Mouse (Mus musculus) CD4-positive, CD25-positive, alpha-beta regulatory T cell, adult 2 months (primary cell): ENCODE data around the gene Znrd1as.

Experiments
- DNase-seq: peaks from one replicate; pipeline ENCODE4 v3.0.0-alpha.2; 2012; ENCODE audit warnings: low read depth, low spot score

The Znrd1as gene

GRCm38 (mm10) chr17:36957999-36958743 is at the start of gene Znrd1as, which contains the start of gene Znrd1:
Gene Znrd1as (plus strand): TSS chr17:36958592.
Gene Znrd1 (minus strand): TSS chr17:36958559.
- DNase-seq: peak; percentile 94

- DNase-seq: no peak
Observed at GRCm38 (mm10) chr17:36909802-36910201, 48.6 kb upstream of the Znrd1as start.

- no peak for DNase-seq
Observed at GRCm38 (mm10) chr17:36912031-36912430, 46.4 kb upstream of the Znrd1as start.

GRCm38 (mm10) chr17:36914108-36914507 is 44.3 kb upstream of the Znrd1as start:
- DNase-seq: peak; percentile 88

GRCm38 (mm10) chr17:36915076-36915475 is 43.3 kb upstream of the Znrd1as start:
- peak; percentile 82 for DNase-seq

GRCm38 (mm10) chr17:36920239-36920638 is 38.2 kb upstream of the Znrd1as start:
- DNase-seq: no peak

- DNase-seq: no peak
Observed at GRCm38 (mm10) chr17:36922715-36923114, 35.7 kb upstream of the Znrd1as start.

- DNase-seq: no peak
Observed at GRCm38 (mm10) chr17:36923491-36923890, 34.9 kb upstream of the Znrd1as start.

- no peak for DNase-seq
Observed at GRCm38 (mm10) chr17:36927496-36928120, 30.8 kb upstream of the Znrd1as start.

GRCm38 (mm10) chr17:36929236-36929932 is 29.0 kb upstream of the Znrd1as start:
- DNase-seq: no peak

- DNase-seq: no peak
Observed at GRCm38 (mm10) chr17:36930233-36930632, 28.2 kb upstream of the Znrd1as start.

GRCm38 (mm10) chr17:36931130-36931529 is 27.3 kb upstream of the Znrd1as start:
- DNase-seq: no peak

GRCm38 (mm10) chr17:36931806-36932205 is 26.6 kb upstream of the Znrd1as start:
- DNase-seq: no peak

GRCm38 (mm10) chr17:36938056-36938455 is 20.3 kb upstream of the Znrd1as start:
- DNase-seq: no peak

GRCm38 (mm10) chr17:36942391-36942790 is 16.0 kb upstream of the Znrd1as start:
- DNase-seq: peak; percentile 59

GRCm38 (mm10) chr17:36942791-36943471 is 15.5 kb upstream of the Znrd1as start, which contains the start of gene Rnf39:
Gene Rnf39 (plus strand): TSS chr17:36942918.
- peak; percentile 26 for DNase-seq

- DNase-seq: no peak
Observed at GRCm38 (mm10) chr17:36943691-36944090, 14.7 kb upstream of the Znrd1as start.

- peak; percentile 63 for DNase-seq
Observed at GRCm38 (mm10) chr17:36944121-36944775, 14.1 kb upstream of the Znrd1as start.

- peak; percentile 60 for DNase-seq
Observed at GRCm38 (mm10) chr17:36947051-36947819, 11.2 kb upstream of the Znrd1as start.

GRCm38 (mm10) chr17:36948286-36948685 is 10.1 kb upstream of the Znrd1as start:
- DNase-seq: no peak
